Mouse (Mus musculus) adrenal gland, postnatal 25 days (tissue): ENCODE results near the gene Trpv2. TPM values are rescaled to one million over a fixed set of nuclear protein-coding genes. Genes with fewer than 3 reads are reported as not detected.
A peak's percentile ranks its signal among the peaks of the same experiment; 100 is the strongest.

Experiments used
- DNase-seq: peaks from one replicate; pipeline ENCODE4 v3.0.0; 2021; ENCODE audit warnings: mixed read lengths
- total RNA-seq: library from RNA; stranded (reverse); gene quantifications from 2 replicates; pipeline ENCODE4 v1.2.3, GENCODE M21; 2021

Gene Trpv2
- total RNA-seq, 1 experiment from 2014 or later: 1.9 TPM

- DNase-seq: no peak
These were observed 29.9 kb downstream of the Trpv2 start for GRCm38 (mm10) chr11:62604123-62604706.

GRCm38 (mm10) chr11:62604886-62605618, 30.8 kb downstream of the Trpv2 start:
- no peak for DNase-seq

DNA sequence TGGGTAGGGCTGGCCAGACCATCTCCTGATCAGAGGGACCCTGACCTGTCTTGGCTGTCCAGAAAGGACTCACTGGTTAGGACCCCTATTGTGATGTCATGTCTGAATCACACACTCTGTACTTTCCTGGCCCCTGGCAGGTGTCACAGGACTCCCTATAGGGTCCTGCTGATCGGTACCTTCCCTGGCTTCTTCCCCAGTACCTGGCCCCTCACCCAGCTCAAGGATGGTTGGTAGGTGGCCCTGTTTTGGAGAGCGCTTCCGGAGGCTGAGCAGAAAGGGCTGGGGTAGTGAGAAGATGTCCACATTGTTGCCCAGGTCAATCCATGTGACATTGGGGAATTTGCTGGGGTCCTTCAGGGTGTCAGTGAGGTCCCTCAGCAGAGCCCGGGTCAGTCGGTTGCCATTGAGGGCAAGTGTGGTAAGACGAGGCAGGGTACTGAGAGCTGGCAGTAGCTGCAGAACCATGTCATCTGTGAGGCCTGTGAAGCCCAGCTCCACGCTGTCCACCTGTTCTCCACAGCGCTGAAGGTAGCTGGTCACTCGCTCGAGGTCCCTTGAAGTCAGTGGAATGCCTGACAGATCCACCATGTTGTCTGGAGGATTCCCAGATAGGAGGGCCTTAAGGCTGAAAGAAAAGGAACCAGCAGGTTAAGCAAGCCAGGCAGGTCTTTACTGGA, 31.5 kb downstream of the Trpv2 start:
- DNase-seq: no peak

DNA sequence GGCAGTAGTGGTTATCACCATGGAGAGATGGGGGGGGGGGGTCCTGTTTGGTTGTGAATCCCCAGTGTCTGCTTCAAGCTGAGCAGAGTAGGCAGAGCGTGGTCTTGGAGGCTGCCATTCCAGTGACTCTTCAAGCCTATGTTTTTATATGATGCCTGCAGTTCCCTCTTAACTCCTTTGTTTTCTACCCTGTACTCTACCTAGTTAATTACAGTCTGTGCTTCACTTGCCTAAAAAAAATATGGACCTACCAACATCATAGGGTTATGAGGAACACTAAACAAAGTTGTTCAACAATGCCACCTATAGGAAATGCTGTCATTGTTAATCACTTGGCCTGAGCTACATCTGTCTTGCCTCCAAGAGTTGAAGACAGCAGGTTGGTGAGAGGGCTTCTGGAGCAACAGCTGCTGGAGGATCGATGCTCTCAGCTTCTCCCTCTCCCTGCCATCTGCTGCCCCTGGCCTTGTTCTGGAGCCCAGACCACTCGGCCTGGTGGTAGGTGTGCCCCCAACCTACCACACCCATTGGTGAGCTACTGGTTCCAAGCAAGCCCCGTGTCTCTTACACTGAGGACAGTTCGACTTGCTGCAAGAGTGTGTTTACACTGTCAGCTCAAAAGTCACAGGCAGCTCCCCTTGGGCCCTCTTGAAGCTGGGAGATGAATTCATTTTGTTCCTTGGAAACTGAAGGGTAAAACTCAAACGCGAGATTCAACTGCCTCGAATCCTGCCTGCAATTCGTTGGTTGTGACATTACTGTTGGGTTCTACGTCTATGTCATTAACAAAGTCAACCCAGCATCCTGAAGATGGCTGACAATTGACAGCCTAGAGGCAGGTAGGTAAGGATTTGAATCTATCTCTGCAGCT, 32.2 kb downstream of the Trpv2 start:
- no peak for DNase-seq

DNA sequence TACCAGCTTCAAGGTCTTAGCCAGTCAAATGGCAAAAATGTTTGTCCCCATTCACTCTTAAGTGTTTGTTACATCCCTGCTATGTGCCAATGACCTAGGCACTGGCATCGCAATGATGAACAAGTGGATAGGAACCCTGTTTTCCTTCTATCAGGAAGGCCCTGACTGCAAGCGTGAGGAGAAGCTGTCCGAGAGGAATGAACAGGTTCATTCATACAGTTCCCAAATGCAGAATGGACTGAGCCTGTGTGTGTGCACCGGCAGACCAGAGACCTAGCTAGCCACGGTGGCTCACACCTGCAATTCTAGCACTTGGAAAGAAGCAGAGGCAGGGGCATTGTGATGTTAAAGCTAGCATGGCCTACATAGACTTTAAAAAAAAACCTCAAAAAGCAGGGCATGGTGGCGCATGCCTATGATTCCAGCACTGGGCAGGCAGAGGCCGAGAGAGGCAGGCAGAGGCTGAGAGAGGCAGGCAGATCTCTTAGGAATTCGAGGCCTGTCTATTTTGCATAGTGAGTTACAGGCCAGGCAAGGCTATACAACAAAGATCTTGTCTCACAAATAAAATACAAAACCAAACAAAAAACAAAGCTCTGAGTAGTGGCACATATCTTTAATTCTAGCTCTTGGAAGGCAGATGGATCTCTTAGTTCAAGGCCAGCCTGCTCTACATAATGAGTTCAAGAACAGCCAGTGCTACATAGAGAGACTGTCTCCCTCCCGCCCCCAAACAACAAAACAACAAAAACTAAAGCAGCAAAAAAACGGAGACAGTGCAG, 33.1 kb downstream of the Trpv2 start:
- no peak for DNase-seq

DNA sequence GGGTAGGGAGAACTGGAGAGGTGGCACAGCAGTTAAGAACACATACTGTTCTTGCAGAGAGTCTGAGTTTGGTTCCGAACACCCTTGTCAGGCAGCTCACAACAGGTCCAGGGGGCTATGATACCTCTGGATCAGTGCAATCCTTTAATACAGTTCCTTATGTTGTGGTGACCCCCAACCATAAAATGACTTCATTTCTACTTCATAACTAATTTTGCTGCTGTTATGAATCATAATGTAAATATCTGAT, 33.6 kb downstream of the Trpv2 start:
- DNase-seq: no peak

- no peak for DNase-seq
These were observed 34.8 kb downstream of the Trpv2 start for GRCm38 (mm10) chr11:62608826-62609675.

GRCm38 (mm10) chr11:62610304-62610703, 36.0 kb downstream of the Trpv2 start:
- DNase-seq: no peak

DNA sequence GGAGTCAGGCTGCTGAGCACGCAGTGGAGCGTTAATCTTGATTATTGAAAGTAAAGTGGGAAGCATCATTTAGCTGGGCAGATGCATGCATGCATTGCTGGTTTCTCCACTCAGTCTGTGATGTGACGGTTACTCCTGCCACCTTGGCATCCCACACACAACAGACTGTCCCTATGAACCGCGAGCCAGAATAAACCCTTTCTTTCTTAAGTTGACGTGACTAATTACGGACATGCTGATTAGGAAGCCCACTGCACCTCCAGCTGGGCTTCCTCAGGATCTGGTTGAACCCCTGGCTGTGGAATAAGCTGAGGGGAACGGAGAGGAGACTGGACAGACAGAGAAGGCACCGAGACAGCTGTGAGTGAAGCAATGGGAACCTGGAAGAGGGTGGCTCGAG, 38.3 kb downstream of the Trpv2 start:
- DNase-seq: no peak

GRCm38 (mm10) chr11:62613657-62614365, 39.5 kb downstream of the Trpv2 start:
- peak; percentile 91 for DNase-seq

- no peak for DNase-seq
These were observed 40.7 kb downstream of the Trpv2 start for GRCm38 (mm10) chr11:62614876-62615410.

GRCm38 (mm10) chr11:62615456-62615855, 41.2 kb downstream of the Trpv2 start:
- DNase-seq: no peak

GRCm38 (mm10) chr11:62621079-62621478, 46.8 kb downstream of the Trpv2 start:
- no peak for DNase-seq

- no peak for DNase-seq
These were observed 47.4 kb downstream of the Trpv2 start for GRCm38 (mm10) chr11:62621586-62622283.

GRCm38 (mm10) chr11:62622850-62623249, 48.6 kb downstream of the Trpv2 start:
- DNase-seq: no peak

DNA sequence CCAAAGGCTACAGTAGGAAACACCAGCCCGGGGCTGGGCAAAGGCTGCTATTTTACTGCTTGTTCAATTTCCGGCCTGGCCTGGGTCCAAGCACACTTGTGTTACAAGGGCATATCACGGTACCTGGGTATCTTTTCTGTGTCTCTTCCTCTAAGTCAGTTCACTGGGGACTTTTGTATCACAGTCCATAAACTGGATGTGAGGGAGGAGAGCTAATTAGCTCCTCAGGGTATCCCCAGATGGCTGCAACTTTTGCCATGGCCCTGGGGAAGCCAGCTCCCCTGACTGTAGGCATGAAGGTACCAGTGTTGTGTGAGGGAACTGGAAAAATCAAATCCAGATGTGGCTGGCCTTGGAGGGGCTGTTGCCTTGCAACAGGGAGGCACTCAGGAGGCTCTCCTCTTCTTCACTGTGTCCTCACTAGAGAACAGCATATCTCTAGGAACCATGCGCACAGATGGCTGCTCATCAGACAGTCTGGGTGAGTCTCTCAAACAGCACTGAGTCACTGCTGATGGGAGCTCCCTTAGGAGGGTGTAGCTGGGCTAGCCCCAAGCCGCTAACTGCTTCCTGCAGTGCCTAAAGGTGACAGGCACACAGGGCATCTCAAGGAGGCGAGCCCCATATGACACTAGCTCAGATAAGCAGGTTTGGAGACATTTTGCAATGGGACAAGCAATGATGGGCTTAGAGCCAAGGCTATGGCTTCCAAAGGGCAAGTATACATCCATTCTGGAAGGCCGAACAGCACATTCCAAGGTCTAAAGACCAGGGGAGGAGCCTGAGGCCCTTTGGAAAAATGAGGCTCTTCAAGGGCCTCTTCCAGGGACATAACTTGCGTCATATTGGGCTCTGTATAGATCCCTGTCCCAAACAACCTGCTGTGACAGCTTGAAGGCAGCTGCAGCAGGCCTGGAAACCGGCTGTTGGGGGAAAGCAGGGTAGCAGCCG, 50.3 kb downstream of the Trpv2 start:
- peak; percentile 56 for DNase-seq

GRCm38 (mm10) chr11:62629352-62630224, 55.3 kb downstream of the Trpv2 start:
- DNase-seq: peak; percentile 71
